Mouse (Mus musculus) inflammation-experienced regulatory T-cells (primary cell): ENCODE data around the gene Il17rd. TPM values are rescaled to one million over a fixed set of nuclear protein-coding genes. Genes with fewer than 3 reads are reported as not detected.

Experiments
- polyA plus RNA-seq, 2 experiments: library from polyadenylated mRNA; unstranded; fragments of 100-300 nt; shearing (Covaris generic); gene quantifications; one replicate each; pipeline ENCODE4 v1.2.1; 2017

Il17rd gene
- polyA plus RNA-seq = under 1 TPM; 0.55 to 0.82 TPM

GRCm38 (mm10) chr14:27038783-27039182, at the start of gene Il17rd:
Gene Il17rd, plus strand, starts transcription at chr14:27038941.

DNA sequence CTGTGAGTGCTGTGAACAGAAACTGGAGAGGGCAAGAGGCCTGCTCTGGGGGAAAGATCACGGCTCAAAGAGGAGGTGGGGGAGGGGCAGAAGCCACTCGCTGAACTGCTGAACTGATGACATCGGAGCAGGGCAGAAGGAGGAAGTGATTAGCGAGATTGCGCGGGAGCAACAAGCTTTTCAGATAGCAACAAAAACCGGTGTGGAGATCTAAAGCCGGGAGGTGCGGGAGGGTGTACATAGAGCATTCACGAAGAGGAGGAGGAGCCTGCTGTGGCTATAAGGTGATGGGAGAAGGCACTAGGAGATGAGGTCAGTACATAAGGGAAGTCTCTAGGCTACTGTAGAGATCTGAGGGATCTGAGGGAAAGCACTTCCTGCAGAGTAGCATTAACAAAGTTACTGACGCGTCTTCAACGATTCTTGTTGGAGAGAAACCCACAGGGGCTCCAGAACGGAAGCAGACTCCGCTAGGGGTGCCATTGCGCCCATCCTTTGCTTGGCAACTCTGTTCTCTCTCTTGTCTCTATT, 44.5 kb upstream of the Il17rd start, which contains the start of gene Hesx1:
Gene Hesx1 (plus strand): TSS at position 206 of the 531 bp plus-strand sequence.

DNA sequence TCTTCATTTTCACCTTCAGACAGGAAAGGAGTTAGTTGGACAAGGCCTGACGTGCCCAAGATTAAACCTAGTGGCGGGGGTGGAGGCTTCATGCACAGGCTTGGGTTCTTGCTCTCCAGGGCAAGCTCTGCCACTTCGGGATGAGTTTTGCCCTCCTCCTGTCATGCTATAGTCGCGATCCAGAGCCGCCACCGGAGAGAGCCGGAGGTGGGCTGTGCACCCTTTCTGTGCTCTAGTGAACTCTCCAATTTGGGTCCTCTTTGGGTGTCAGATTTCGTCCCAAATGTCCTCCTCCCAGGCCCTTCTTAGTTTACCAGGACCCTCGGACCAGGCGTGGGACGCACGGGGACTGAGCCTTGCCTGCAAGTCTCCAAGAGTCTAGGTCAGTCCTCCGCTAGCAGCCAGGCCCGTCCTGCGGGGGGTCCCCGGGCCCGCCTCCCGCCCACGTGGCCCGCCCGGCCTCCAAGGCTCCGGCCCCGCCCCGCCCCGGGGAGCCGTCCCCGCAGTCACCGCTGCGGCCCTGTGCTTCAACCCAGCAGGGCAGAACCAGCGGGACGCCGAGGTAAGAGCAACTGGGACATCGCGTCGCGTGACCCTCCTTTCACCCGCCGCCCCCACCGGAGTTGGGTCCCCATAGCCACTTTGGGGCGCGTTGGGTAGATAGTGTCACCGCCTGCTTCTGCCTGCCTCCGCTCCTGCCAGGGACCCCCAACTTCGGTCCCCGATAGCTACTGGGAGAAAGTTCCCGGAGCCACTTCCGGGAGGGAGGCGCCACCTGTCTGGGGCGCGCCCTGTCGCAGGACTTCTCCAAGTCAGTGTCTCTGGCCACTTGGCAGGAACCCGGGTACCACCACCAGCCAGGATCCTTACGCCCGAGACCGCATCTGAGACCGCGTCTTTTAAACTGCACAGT, 75.9 kb downstream of the Il17rd start, which contains the start of gene Arhgef3:
Gene Arhgef3 (plus strand): TSS at position 538 of the 913 bp plus-strand sequence.

Other genes starting within 250 kb of the Il17rd start
- 1 to 10 TPM in 1 of 2 experiments, under 1 TPM in 1; 0.78 to 1.0 TPM for gene Asb14, start 144.4 kb upstream of the Il17rd start, polyA plus RNA-seq
- gene Appl1, start 67.7 kb upstream of the Il17rd start, polyA plus RNA-seq = 10 to 100 TPM; 38.0 to 39.0 TPM
- under 1 TPM; 0.67 to 0.70 TPM for gene Hesx1, start 44.5 kb upstream of the Il17rd start, polyA plus RNA-seq
- 100 to 1,000 TPM; 210 to 261 TPM for gene Arhgef3, start 76.0 kb downstream of the Il17rd start, polyA plus RNA-seq